ENCODE assay signal across 8 mouse cellular contexts in genomic region chr10:122544096-122544720, GRCm38 (mm10).
A peak's percentile ranks its signal among the peaks of the same experiment; 100 is the strongest.
DNase-seq lines count a peak whose midpoint lies in the region; ATAC-seq and TF ChIP-seq lines count a peak whose summit lies in the region.

No protein-coding gene starts in this region.

- no peaks in the 10 kb centered on the region for H3K27me3 ChIP-seq in MEL (ENCODE audit: control insufficient read depth in 1 of 2, insufficient read depth in 2 of 2, low read length in 2 of 2)
- no peaks in the 10 kb centered on the region for H3K27me3 ChIP-seq in forebrain, embryonic 13.5 days
- no peaks in the 10 kb centered on the region; the same call in 1 of the 2 replicates for H3K27me3 ChIP-seq in hindbrain, embryonic 12.5 days
- no peaks in the 10 kb centered on the region for H3K27me3 ChIP-seq in lung, embryonic 15.5 days

- ATAC-seq in forebrain, embryonic 13.5 days, result peak; percentile 86
- ATAC-seq in hindbrain, embryonic 12.5 days (ENCODE audit: low FRiP score), result no peak; the same call in 1 of the 2 replicates
- ATAC-seq in lung, embryonic 15.5 days (ENCODE audit: borderline replicate concordance, extremely low read depth, low FRiP score, low TSS enrichment), result no peak
- ATAC-seq in monocyte, adult 5-6 weeks (replicated peaks; ENCODE audit: insufficient number of reproducible peaks, low FRiP score, low TSS enrichment, poor library complexity, severe bottlenecking), result no peak

- 26% methylated on average over 16 of the region's 16 CpGs for WGBS in forebrain, embryonic 13.5 days
- 23% methylated on average over 16 of the region's 16 CpGs for WGBS in hindbrain, embryonic 12.5 days
- WGBS in lung, embryonic 15.5 days, result 15% methylated on average over 16 of the region's 16 CpGs

- no peak for TF ChIP-seq POLR2A in MEL (IDR thresholded peaks at IDR 0.05; ENCODE audit: control insufficient read depth in 1 of 2, insufficient read depth in 1 of 2, low read depth in 1 of 2, low read length in 2 of 2, poor library complexity in 1 of 2)

- no peak for TF ChIP-seq EP300 in MEL (IDR thresholded peaks at IDR 0.05; ENCODE audit: low read depth in 1 of 2, low read length in 2 of 2)

- H3K36me3 ChIP-seq in MEL (ENCODE audit: control insufficient read depth in 1 of 2, insufficient read depth in 2 of 2, low read length in 2 of 2), result no peaks in the 10 kb centered on the region
- H3K36me3 ChIP-seq in forebrain, embryonic 13.5 days (ENCODE audit: poor library complexity, severe bottlenecking), result no peaks in the 10 kb centered on the region
- H3K36me3 ChIP-seq in hindbrain, embryonic 12.5 days, result no peaks in the 10 kb centered on the region
- H3K36me3 ChIP-seq in lung, embryonic 15.5 days, result no peaks in the 10 kb centered on the region

- peak overlapping the region; percentile 52 to 83 for H3K4me3 ChIP-seq in MEL (ENCODE audit: control insufficient read depth in 1 of 2, insufficient read depth in 1 of 2, low read depth in 2 of 2, low read length in 2 of 2)
- H3K4me3 ChIP-seq in brown adipose tissue, adult 24 weeks (ENCODE audit: insufficient read depth, low read depth, low read length), result peak overlapping the region; percentile 17; the same call in 1 of the 2 replicates
- H3K4me3 ChIP-seq in forebrain, embryonic 13.5 days, result peak overlapping the region; percentile 31
- peak overlapping the region; percentile 22; the same call in 1 of the 2 replicates for H3K4me3 ChIP-seq in hindbrain, embryonic 12.5 days
- H3K4me3 ChIP-seq in lung, embryonic 15.5 days, result peak overlapping the region; percentile 40

- no peaks in the 10 kb centered on the region for H3K79me2 ChIP-seq in MEL (ENCODE audit: control insufficient read depth, insufficient read depth, low read length, poor library complexity)

- no peaks in the 10 kb centered on the region for H3K9me3 ChIP-seq in MEL (replicated peaks; ENCODE audit: insufficient read depth, low read length)
- no peaks in the 10 kb centered on the region; the same call in 1 of the 2 replicates for H3K9me3 ChIP-seq in forebrain, embryonic 13.5 days (replicated peaks)
- H3K9me3 ChIP-seq in hindbrain, embryonic 12.5 days (replicated peaks), result no peaks in the 10 kb centered on the region
- H3K9me3 ChIP-seq in lung, embryonic 15.5 days, result no peaks in the 10 kb centered on the region

- peak overlapping the region; percentile 50; the same call in 1 of the 2 replicates for H3K9ac ChIP-seq in MEL (ENCODE audit: control insufficient read depth, low read depth, low read length, poor library complexity, severe bottlenecking)
- H3K9ac ChIP-seq in forebrain, embryonic 13.5 days, result no peak overlapping the region
- H3K9ac ChIP-seq in hindbrain, embryonic 12.5 days, result 0 out of 2 replicates have a peak overlapping the region, but pooled peaks have one; percentile 32
- no peak overlapping the region for H3K9ac ChIP-seq in lung, embryonic 15.5 days

- no peak overlapping the region for H3K27ac ChIP-seq in MEL (ENCODE audit: control insufficient read depth, low read depth, low read length)
- no peak overlapping the region for H3K27ac ChIP-seq in brown adipose tissue, adult 24 weeks (replicated peaks; ENCODE audit: low read depth, low read length)
- no peak overlapping the region for H3K27ac ChIP-seq in forebrain, embryonic 13.5 days
- H3K27ac ChIP-seq in hindbrain, embryonic 12.5 days, result no peak overlapping the region
- no peak overlapping the region for H3K27ac ChIP-seq in lung, embryonic 15.5 days

- peak; percentile 24 for TF ChIP-seq RAD21 in MEL (IDR thresholded peaks at IDR 0.05; ENCODE audit: low read depth, low read length)

- peak; percentile 43 to 63 (median 52) for TF ChIP-seq CTCF in MEL (IDR thresholded peaks at IDR 0.05 in 2 of 3, conservative IDR thresholded peaks at IDR 0.05 in 1 of 3; ENCODE audit: control insufficient read depth in 1 of 3, insufficient read depth in 1 of 3, low read depth in 2 of 3, low read length in 3 of 3, poor library complexity in 1 of 3, severe bottlenecking in 1 of 3)

- no peaks in the 10 kb centered on the region for H3K4me1 ChIP-seq in MEL (ENCODE audit: control insufficient read depth in 1 of 2, insufficient read depth in 2 of 2, low read length in 2 of 2)
- H3K4me1 ChIP-seq in brown adipose tissue, adult 24 weeks (ENCODE audit: control insufficient read depth, insufficient read depth, insufficient read length, low read length), result no peaks in the 10 kb centered on the region
- no peaks in the 10 kb centered on the region for H3K4me1 ChIP-seq in forebrain, embryonic 13.5 days
- H3K4me1 ChIP-seq in hindbrain, embryonic 12.5 days, result no peaks in the 10 kb centered on the region
- no peaks in the 10 kb centered on the region for H3K4me1 ChIP-seq in lung, embryonic 15.5 days

- peak; percentile 85 for DNase-seq in MEL (ENCODE audit: low read depth, low spot score)
- peak; percentile 32 for DNase-seq in layer of hippocampus, adult 9-11 months
- DNase-seq in retina, embryonic 14.5 days (ENCODE audit: low spot score), result peak; percentile 91

- peak overlapping the region; percentile 55 for H3K4me2 ChIP-seq in forebrain, embryonic 13.5 days
- H3K4me2 ChIP-seq in hindbrain, embryonic 12.5 days (replicated peaks), result peak overlapping the region; percentile 46
- peak overlapping the region; percentile 61 for H3K4me2 ChIP-seq in lung, embryonic 15.5 days

TF ChIP-seq in MEL, 35 proteins besides CTCF, POLR2A, EP300 and RAD21:
- peak; percentile 56 for TF ChIP-seq SMC3 (IDR thresholded peaks at IDR 0.05; ENCODE audit: low read depth, low read length)
- no peak for TF ChIP-seq NELFE (IDR thresholded peaks at IDR 0.05; ENCODE audit: low read depth, low read length)
- 0 out of 2 replicates have a peak, but pooled peaks have one; percentile 19 for TF ChIP-seq BHLHE40 (IDR thresholded peaks at IDR 0.05; ENCODE audit: borderline replicate concordance, low read depth, low read length)
- no peak for TF ChIP-seq CHD2 (IDR thresholded peaks at IDR 0.05; ENCODE audit: low read length)
- no peak for TF ChIP-seq E2F4 (IDR thresholded peaks at IDR 0.05; ENCODE audit: borderline replicate concordance, low read depth, low read length)
- 0 out of 2 replicates have a peak, but pooled peaks have one; percentile 17 for TF ChIP-seq GATA1 (IDR thresholded peaks at IDR 0.05; ENCODE audit: low read depth, low read length)
- TF ChIP-seq ZNF384 (IDR thresholded peaks at IDR 0.05; ENCODE audit: low read depth, low read length), result peak; percentile 86
- TF ChIP-seq CHD1 (IDR thresholded peaks at IDR 0.05; ENCODE audit: low read depth, low read length), result no peak
TF ChIP-seq in MEL: peak in this region for 4.

Comparison
In these comparisons a context has a peak if more than half of its experiments do, and no peak if none do; other contexts are left out.
1. DNase-seq: peak in every context shown above with its lines; median percentile 91 in retina, embryonic 14.5 days; 85 in MEL; 32 in layer of hippocampus, adult 9-11 months.
2. H3K4me3 ChIP-seq: peak in every context shown above with its lines; median percentile 68 in MEL; 40 in lung, embryonic 15.5 days; 31 in forebrain, embryonic 13.5 days; 22 in hindbrain, embryonic 12.5 days; 17 in brown adipose tissue, adult 24 weeks.
3. H3K9ac ChIP-seq: peak in MEL (single experiment) and hindbrain, embryonic 12.5 days (single experiment); none in forebrain, embryonic 13.5 days (single experiment) and lung, embryonic 15.5 days (single experiment).
4. Peak in every context shown above with its lines, with median percentiles within 50 percentile points of each other: H3K4me2 ChIP-seq.